Mouse (Mus musculus) lung, postnatal 0 days (tissue): Measurements from ENCODE around the gene Riox1. TPM values are rescaled to one million over a fixed set of nuclear protein-coding genes. Genes with fewer than 3 reads are reported as not detected.

Source experiments
- ATAC-seq: fragments of 200-750 bp; cut with Nextera tagmentation; 2 replicates; pipeline ENCODE4 v1.8.0; 2017; ENCODE audit warnings: moderate library complexity
- DNase-seq: peaks from one replicate; pipeline ENCODE4 v3.0.0-alpha.2; 2016; ENCODE audit warnings: low spot score
- H3K27ac ChIP-seq: fragments of 300-500 bp; sonication (generic); 2 replicates; pipeline ENCODE4 v1.5.1; 2014; ENCODE audit warnings: antibody characterized with exemption, mild to moderate bottlenecking, low read length, mixed read lengths
- H3K27me3 ChIP-seq: fragments of 300-500 bp; sonication (generic); replicated peaks from 2 replicates; pipeline ENCODE4 v1.6.1; 2014; ENCODE audit warnings: low read length, mixed read lengths; ENCODE audit not compliant: insufficient read depth
- H3K36me3 ChIP-seq: fragments of 300-500 bp; sonication (generic); 2 replicates; pipeline ENCODE4 v1.6.1; 2014; ENCODE audit warnings: low read length, mixed read lengths; ENCODE audit not compliant: insufficient read depth
- H3K4me1 ChIP-seq: fragments of 300-500 bp; sonication (generic); 2 replicates; pipeline ENCODE4 v1.6.1; 2014; ENCODE audit warnings: antibody characterized with exemption, low read depth, low read length, mixed read lengths; ENCODE audit not compliant: insufficient read depth
- H3K4me2 ChIP-seq: fragments of 300-500 bp; sonication (generic); replicated peaks from 2 replicates; pipeline ENCODE4 v1.6.1; 2014; ENCODE audit warnings: low read depth, mild to moderate bottlenecking, low read length, moderate library complexity, mixed read lengths
- H3K4me3 ChIP-seq: fragments of 300-500 bp; sonication (generic); 2 replicates; pipeline ENCODE4 v1.5.1; 2014; ENCODE audit warnings: low read depth, low read length
- H3K9ac ChIP-seq: fragments of 300-500 bp; sonication (generic); replicated peaks from 2 replicates; pipeline ENCODE4 v1.6.1; 2014; ENCODE audit warnings: low read depth, mild to moderate bottlenecking
- H3K9me3 ChIP-seq: fragments of 300-500 bp; sonication (generic); 2 replicates; pipeline ENCODE4 v1.6.1; 2016; ENCODE audit warnings: low read length, mixed read lengths
- CTCF ChIP-seq: IDR thresholded peaks from 2 replicates; pipeline ENCODE4 v1.5.1; 2016; ENCODE audit warnings: antibody characterized with exemption, mild to moderate bottlenecking
- EP300 ChIP-seq: IDR thresholded peaks from 2 replicates; pipeline ENCODE4 v1.6.1; 2016; ENCODE audit warnings: antibody characterized with exemption, mild to moderate bottlenecking, control low read depth
- WGBS: fragments of 180-500 bp; shearing (Covaris S2); extraction: QIAGEN DNeasy Blood & Tissue Kit; methylation state at CpG from one replicate; pipeline ENCODE4 v1.1.7; 2014; 5-methylcytosine and 5-hydroxymethylcytosine counted together
- polyA plus RNA-seq: library from polyadenylated mRNA; unstranded; fragments of >200 nt; fragmentation: Nextera tagmentation; extraction: Ambion mirVana; gene quantifications from 2 replicates; pipeline ENCODE4 v1.2.1, GENCODE M21; 2015

Gene Riox1
- polyA plus RNA-seq, result 11.7 and 11.9 TPM in 2 replicates

DNA sequence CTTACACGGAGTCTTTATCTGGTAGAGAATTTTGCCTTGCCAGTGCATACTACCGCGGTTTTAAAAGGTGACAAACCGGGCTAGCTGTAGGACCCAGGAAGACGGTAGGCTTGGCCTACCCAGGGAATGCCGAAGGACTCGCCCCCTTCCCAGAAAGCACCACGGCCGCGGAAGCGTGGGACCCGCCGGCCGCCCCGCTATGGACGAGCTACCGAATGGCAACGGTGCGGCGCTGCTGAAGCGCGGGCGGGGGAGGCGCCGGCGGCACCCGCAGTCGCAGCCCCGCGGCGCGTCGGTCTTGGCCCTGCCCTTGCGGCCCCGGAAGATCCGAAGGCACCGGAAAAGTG lies at the start of gene Riox1:
Riox1 (plus strand) TSS at position 116 of the 347 bp plus-strand sequence.
- no peaks in the 10 kb centered on the region for H3K36me3 ChIP-seq
- ATAC-seq, result peak; percentile 86
- peak within 1 kb of the TSS; percentile 78 for H3K4me3 ChIP-seq
- TF ChIP-seq CTCF (no peak), EP300 (peak; percentile 35; the same call in 1 of the 2 replicates)
- WGBS, result 1% methylated on average over 34 of the region's 37 CpGs
- peak within 1 kb of the TSS; percentile 79 for H3K9ac ChIP-seq
- H3K4me2 ChIP-seq, result peak within 1 kb of the TSS; percentile 98
- H3K27me3 ChIP-seq, result no peaks in the 10 kb centered on the region
- H3K27ac ChIP-seq, result peak within 1 kb of the TSS; percentile 84
- DNase-seq, result peak; percentile 94
- H3K9me3 ChIP-seq, result no peaks in the 10 kb centered on the region
- 0 out of 2 replicates have a peak, but pooled peaks cover 5% of the 10 kb centered on the region for H3K4me1 ChIP-seq

- H3K27ac ChIP-seq, result no peak overlapping the region
- TF ChIP-seq CTCF (no peak), EP300 (no peak)
- H3K4me2 ChIP-seq, result no peak overlapping the region
- no peaks in the 10 kb centered on the region for H3K4me1 ChIP-seq
- ATAC-seq (no peak), DNase-seq (no peak)
- no peaks in the 10 kb centered on the region for H3K27me3 ChIP-seq
- no peaks in the 10 kb centered on the region for H3K36me3 ChIP-seq
- H3K9ac ChIP-seq, result no peak overlapping the region
- 72% methylated on average over 2 of the region's 2 CpGs for WGBS
- no peaks in the 10 kb centered on the region for H3K9me3 ChIP-seq
- H3K4me3 ChIP-seq, result no peak overlapping the region
These were observed 40.0 kb upstream of the Riox1 start for GRCm38 (mm10) chr12:83910451-83910850.

DNA sequence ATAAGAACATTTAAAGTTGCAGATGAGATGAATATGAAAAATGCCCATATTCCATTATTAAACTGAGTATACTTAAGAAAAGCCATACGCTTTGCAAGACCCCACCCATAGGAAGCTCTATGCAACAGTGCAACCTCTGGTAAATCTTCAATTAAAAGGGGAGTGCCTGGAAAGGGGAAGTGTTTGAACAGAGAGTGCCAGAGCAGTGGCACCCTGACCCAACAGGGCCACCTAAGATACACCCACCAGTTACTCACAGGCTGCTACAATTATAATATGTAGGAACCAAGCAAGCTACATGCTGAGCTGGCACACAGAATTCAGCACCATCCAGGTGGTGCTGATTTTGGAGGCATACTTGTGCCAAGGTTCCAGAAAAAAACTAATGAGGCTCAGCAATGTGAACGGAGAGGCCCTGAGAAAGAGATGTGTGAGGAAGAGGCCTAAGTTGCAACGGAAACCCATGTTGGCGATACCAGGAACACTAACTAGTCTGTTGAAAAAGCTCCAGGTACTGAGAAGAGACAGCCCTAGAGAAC lies 36.1 kb upstream of the Riox1 start:
- H3K4me3 ChIP-seq, result no peak overlapping the region
- H3K27me3 ChIP-seq, result no peaks in the 10 kb centered on the region
- no peak overlapping the region for H3K9ac ChIP-seq
- TF ChIP-seq EP300, result no peak
- DNase-seq (no peak), ATAC-seq (no peak)
- no peaks in the 10 kb centered on the region for H3K36me3 ChIP-seq
- WGBS, result 80% methylated on average over 4 of the region's 4 CpGs
- H3K9me3 ChIP-seq, result no peaks in the 10 kb centered on the region
- H3K4me2 ChIP-seq, result no peak overlapping the region
- 0 out of 2 replicates have a peak, but pooled peaks cover 4% of the 10 kb centered on the region for H3K4me1 ChIP-seq
- no peak overlapping the region for H3K27ac ChIP-seq

DNA sequence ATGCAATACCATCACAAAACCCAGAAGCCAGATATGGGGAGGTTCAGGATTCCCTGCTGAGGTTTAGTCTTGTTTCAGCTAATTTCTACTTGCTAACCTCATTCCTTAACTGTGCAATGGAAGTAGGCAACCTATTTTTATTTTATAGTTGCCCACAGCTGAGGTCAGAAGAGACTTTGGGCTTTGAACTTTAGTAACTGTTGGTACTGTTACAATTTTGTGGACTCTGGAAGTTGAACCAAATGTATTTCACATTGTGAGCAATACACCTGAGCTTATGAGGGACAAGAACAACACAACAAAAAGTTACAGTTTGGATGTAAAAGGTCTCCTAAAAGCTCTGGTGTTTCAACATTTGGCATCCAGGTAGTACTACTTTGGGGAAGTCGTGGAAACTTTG lies 35.6 kb upstream of the Riox1 start:
- WGBS, result 84% methylated on average over 1 of the region's 1 CpGs
- TF ChIP-seq EP300, result no peak
- TF ChIP-seq CTCF, result no peak
- no peak overlapping the region for H3K27ac ChIP-seq
- H3K27me3 ChIP-seq, result no peaks in the 10 kb centered on the region
- H3K4me2 ChIP-seq, result no peak overlapping the region
- ATAC-seq (no peak), DNase-seq (no peak)
- no peak overlapping the region for H3K9ac ChIP-seq
- H3K4me1 ChIP-seq, result 0 out of 2 replicates have a peak, but pooled peaks cover 4% of the 10 kb centered on the region
- no peak overlapping the region for H3K4me3 ChIP-seq
- no peaks in the 10 kb centered on the region for H3K36me3 ChIP-seq
- no peaks in the 10 kb centered on the region for H3K9me3 ChIP-seq

DNA sequence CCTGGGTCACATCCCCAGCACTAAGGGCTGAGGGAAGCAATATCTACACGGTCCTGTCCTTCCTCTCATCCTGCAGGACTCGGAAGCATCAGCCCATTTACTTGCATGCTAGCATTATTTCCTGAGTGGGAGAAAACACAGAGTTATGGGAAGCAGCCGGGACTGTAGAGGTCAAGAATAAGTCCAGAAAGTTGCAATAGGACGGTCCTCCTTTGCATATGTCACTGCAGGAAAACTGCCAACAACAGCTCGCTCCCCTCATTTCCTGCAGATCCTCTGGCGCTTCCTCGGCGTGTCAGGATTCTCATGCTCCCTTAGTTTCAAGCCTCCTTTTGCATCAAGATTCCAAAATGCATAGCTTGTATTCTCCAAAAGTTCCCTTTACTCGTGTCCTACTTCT lies 33.5 kb upstream of the Riox1 start:
- DNase-seq (peak; percentile 81), ATAC-seq (no peak)
- no peaks in the 10 kb centered on the region for H3K9me3 ChIP-seq
- H3K4me1 ChIP-seq, result 0 out of 2 replicates have a peak, but pooled peaks cover 4% of the 10 kb centered on the region
- no peaks in the 10 kb centered on the region for H3K27me3 ChIP-seq
- no peak overlapping the region for H3K4me3 ChIP-seq
- 44% methylated on average over 9 of the region's 9 CpGs for WGBS
- no peak overlapping the region for H3K9ac ChIP-seq
- no peak for TF ChIP-seq CTCF
- peak; percentile 10; the same call in 1 of the 2 replicates for TF ChIP-seq EP300
- peak overlapping the region; percentile 25; the same call in 1 of the 2 replicates for H3K4me2 ChIP-seq
- H3K36me3 ChIP-seq, result no peaks in the 10 kb centered on the region
- 0 out of 2 replicates have a peak overlapping the region, but pooled peaks have one; percentile 9 for H3K27ac ChIP-seq

GRCm38 (mm10) chr12:83920721-83921441 lies 29.5 kb upstream of the Riox1 start:
- TF ChIP-seq EP300, result no peak
- no peak for TF ChIP-seq CTCF
- Histone ChIP-seq H3K27ac (peak overlapping the region; percentile 93), H3K9me3 (no peaks in the 10 kb centered on the region), H3K27me3 (no peaks in the 10 kb centered on the region), H3K4me1 (peaks cover 7% of the 10 kb centered on the region; the same call in 1 of the 2 replicates), H3K9ac (peak overlapping the region; percentile 89), H3K36me3 (no peaks in the 10 kb centered on the region), H3K4me2 (peak overlapping the region; percentile 83), H3K4me3 (peak overlapping the region; percentile 99)
- no peak for ATAC-seq
- DNase-seq, result no peak
- WGBS, result 2% methylated on average over 30 of the region's 31 CpGs
